Mouse (Mus musculus) ovary, adult 18-20 months (tissue): Measurements from ENCODE around the gene Pomt1.
"Not testable (repeated sequence)": the region's sequence is repeated elsewhere in the genome, so short reads cannot be mapped to it uniquely, and the experiment has no call there.

Experiments used
- DNase-seq: peaks from one replicate; pipeline ENCODE4 v3.0.0; 2022; ENCODE audit warnings: low spot score, mixed read lengths

The Pomt1 gene

DNA sequence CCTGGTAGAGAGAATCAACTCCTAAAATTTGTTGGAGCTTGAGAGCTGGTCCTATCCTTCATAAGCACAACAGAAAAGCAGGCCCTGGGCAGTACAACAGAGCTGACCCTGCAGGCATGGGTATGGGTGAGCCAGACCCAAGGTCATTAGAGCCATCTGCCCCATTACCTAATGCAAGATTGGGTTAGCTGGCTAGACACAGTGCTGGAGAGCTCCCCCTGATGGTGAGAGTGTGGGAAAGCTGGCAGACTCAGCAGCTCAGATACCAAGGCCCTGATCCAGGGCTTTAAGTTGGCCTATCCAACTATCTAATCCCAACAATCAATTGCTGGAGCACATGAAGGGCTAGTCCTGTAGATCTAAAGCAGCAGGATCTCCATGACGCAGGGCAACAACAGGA lies 46.3 kb downstream of the Pomt1 start:
- peak; percentile 67 for DNase-seq

- no peak for DNase-seq
Observed at GRCm38 (mm10) chr2:32283986-32284385, 47.6 kb downstream of the Pomt1 start.

DNA sequence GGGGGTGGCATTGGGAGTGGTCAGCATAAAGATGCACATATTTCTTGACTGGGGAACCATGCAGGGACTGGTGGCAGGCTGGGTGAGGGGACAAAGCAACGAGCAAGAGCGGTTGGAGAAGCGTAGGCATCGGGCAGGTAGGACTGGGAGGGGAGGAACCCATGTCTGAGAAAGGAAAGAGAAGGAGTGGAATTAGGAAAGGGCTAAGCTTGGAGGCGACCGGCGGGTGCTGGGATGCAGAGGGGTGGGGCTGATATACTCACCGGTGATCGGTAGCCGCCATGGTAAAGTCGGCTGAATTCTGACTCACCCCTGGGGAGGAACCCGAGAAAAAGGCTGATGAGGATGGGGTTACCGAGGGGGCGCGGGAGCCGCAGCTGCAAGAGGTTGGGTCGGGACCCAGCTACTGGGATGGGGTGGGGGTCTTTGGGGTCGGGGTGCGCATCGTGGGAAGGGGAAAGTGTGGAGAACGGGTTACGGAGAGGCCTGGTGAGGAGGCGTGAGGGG lies 51.0 kb downstream of the Pomt1 start, which contains the start of gene Golga2:
Golga2 (plus strand) TSS at position 51 of the 507 bp plus-strand sequence.
- DNase-seq: no peak

DNA sequence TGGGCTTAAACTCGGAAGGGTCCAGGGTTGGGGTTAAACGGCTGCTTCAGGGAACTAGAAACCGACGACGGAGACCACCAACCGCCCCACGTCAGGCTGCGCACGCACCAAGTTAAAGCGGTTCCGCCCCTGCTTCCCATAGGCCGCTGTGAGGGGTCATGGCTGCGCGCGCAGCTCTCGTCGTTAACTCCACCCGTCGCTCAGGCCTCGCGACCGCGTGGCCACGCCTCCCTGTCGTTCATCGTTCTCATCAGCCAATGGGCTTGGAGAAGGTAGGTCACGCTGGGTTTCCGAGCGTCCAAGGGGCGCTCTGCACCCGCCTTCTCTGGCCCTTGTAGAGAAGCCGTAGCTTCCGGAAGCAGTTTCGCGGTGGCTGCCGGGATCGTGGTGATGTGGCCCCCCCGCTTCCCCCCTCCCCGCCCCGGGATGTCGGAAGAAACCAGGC lies 51.6 kb downstream of the Pomt1 start, which contains the start of gene Swi5:
Swi5 (minus strand) TSS at position 153 of the 445 bp plus-strand sequence.
- peak; percentile 97 for DNase-seq

DNA sequence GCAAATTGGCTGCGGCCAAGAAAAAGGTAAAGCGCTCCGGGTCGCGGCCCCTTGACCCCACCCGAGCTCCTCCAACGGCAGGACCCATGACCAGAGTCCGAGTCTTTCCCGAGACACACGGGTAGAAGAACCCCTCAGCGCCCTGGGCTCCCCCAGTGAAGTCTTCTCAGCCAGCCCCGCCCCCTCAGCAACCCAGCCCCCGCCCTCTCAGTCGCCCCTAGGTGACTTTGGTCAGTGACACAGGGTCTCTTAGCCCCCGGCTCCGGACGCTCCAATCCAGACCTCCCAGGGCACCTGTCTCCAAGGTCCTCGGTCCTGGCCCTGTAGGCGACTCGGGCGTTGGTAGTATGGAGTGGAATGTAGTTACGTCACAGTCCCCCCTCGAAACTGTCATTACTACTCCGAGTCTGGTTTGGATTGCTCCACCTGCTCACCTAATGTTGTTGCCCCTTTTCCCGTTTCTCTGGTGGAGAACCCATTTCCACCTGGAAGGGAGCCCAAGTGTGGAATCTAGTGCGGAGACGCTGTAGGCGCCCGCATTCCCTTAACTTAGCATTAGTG lies 52.1 kb downstream of the Pomt1 start:
- no peak for DNase-seq

- DNase-seq: no peak
Observed at GRCm38 (mm10) chr2:32289578-32289977, 53.2 kb downstream of the Pomt1 start.

DNA sequence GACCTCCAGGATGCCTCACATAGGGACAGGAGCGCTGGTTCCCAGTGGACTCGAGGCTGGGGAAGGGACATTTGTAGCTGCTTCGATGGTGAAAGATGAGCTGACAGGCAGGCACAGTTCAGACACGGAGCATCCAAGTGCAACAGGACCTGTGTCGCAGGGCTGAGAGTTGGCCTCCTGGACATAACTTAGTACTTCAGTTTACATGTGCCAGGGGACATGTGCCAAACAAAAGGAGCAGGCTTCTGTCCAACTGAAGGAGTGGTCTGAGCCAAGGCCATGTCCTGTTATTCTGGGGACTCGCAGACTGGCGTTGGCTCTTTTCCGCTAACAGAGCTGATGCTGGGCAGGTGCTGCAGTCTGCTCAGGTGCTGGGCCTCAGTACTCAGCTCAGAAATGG lies 58.0 kb downstream of the Pomt1 start:
- peak; percentile 31 for DNase-seq

- DNase-seq: no peak
Observed at GRCm38 (mm10) chr2:32295285-32295684, 58.9 kb downstream of the Pomt1 start.

DNA sequence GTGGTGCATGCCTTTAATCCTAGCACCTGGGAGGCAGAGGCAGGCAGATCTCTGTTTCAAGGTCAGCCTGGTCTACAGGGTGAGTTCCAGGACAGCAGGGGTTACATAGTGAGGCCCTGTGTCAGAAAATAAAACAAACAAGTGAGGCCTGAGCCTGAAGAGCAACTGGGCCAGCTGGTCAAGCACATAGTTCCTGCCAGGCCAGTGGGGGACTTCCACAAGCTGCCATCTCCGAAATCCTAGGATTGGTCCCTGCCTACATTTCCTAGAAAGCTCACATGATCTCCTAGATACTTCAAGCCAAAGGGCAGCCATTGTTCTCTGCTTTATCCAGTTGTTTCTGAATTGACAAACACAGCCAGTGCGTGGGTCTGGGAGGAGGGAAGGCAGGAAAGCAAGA lies 59.5 kb downstream of the Pomt1 start:
- not testable (repeated sequence) for DNase-seq

GRCm38 (mm10) chr2:32299469-32299868 lies 63.1 kb downstream of the Pomt1 start:
- no peak for DNase-seq

DNA sequence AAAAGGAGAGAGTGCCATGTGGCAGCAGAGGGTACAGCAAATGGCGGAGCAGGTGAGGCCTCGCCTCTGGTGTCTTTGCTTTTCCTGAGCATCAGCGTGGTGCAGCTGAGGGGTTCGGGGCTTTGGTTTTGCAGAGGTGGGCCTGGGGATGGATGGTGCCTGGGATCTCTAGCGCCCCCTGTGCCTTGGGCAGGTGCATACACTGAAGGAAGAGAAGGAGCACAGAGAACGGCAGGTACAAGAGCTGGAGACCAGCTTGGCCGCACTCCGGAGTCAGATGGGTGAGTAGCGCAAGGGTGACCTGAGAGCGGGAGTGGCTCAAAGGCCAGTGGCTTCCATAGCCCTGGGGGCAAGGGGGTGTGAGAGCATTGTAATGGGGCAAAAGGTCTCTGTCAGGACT lies 66.6 kb downstream of the Pomt1 start:
- no peak for DNase-seq

DNA sequence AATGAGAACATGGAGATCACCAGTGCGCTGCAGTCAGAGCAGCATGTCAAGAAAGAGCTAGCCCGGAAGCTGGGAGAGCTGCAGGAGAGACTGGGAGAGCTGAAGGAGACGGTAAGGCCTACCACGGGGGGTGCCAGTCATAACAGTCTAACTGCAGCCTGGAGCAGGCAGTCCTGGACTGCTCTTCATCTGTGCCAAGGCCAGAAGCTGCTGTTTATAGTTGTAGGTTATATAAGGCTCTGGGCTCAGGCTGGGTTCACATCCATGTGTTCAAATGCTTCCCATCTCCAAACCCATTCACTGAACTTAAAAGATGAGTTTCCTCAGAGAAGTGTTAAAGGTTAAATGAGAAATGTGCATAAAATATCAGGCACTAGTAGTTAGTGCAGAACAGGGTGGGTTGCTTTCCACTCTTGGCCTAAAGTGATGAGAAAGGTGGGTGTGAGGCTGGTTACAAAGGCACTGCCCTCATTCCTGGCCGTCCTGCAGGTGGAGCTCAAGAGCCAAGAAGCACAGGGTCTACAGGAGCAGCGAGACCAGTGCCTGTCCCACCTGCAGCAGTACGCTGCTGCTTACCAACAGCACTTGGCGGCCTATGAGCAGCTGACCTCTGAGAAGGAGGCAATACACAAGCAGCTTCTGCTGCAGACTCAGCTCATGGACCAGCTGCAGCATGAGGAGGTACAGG lies 67.9 kb downstream of the Pomt1 start:
- no peak for DNase-seq
